Mouse (Mus musculus) ovary, postnatal 10 days (tissue): ENCODE data around the gene Dot1l.
"Not testable (repeated sequence)": the region's sequence is repeated elsewhere in the genome, so short reads cannot be mapped to it uniquely, and the experiment has no call there.

ENCODE experiments used
- DNase-seq: peaks from one replicate; pipeline ENCODE4 v3.0.0; 2022; ENCODE audit warnings: low spot score

The Dot1l gene

DNA sequence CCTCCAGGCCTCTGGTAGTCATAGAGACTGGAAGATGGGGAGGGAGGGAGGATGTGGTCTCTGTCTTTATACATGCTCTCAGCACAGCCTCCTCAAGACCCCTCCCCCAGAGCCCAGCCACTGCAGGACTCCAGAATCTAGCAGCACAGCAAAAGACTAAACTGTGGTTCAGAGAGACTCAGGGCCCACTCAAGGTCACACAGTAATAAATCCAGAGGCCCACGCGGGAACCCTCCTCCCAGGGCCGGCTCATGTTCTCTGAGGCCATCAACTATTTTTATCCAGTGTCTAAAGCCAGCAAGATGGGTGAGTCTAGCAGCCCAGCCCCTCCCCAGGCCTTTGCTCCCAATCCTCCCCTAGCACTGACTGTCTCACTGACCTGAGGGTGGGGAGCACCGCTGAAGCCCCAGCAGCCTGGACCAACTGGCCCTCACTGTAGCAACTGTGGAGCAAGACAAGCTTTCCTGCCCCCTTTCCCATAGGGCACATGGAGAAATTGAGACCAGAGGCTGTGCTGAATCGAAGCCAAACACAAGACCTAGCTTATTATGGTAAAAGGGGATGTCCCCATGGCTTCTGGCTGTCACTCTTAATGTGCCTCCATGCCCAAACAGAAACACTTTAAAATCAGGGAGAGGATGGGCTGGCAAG, 57.5 kb downstream of the Dot1l start:
- no peak for DNase-seq

- no peak for DNase-seq
Measured at GRCm38 (mm10) chr10:80813366-80813765, 58.4 kb downstream of the Dot1l start, which contains the start of gene Jsrp1. Jsrp1 (minus strand) TSS chr10:80813498.

GRCm38 (mm10) chr10:80814800-80815199, 59.8 kb downstream of the Dot1l start:
- no peak for DNase-seq

GRCm38 (mm10) chr10:80816303-80816702, 61.3 kb downstream of the Dot1l start:
- not testable (repeated sequence) for DNase-seq

DNA sequence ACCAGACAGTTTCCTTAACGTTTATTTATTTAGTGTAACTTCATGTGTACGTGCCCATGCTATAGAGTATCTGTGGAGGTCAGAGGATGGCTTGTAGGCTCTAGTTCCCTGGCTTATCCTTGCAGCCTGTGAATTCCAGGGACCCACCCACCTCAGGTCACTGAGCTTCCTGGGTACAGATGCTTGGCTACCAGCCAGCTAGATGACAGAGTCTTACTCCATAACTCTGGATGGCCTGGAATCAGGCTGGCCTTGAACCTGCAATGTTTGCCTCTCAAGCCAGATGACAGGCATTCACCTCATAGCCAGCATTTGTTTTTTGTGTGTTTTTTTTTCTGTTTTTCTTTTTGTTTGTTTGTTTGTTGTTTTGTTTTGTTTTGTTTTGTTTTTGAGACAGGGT, 62.2 kb downstream of the Dot1l start:
- no peak for DNase-seq

DNA sequence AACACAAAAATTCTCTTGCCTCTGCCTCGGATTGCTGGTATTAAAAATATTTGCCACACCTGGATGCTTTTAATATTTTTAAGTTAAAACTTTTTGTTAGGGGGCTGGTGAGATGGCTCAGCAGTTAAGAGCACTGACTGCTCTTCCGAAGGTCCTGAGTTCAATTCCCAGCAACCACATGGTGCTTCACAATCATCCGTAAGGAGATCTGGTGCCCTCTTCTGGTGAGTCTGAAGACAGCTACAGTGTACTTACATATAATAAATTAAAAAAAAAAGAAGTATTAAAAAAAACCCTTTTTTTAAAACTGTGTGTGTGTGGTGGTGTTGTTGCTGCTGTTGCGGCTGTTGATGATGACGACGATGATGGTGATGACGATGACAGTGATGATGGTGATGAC, 62.9 kb downstream of the Dot1l start:
- DNase-seq, result not testable (repeated sequence)

DNA sequence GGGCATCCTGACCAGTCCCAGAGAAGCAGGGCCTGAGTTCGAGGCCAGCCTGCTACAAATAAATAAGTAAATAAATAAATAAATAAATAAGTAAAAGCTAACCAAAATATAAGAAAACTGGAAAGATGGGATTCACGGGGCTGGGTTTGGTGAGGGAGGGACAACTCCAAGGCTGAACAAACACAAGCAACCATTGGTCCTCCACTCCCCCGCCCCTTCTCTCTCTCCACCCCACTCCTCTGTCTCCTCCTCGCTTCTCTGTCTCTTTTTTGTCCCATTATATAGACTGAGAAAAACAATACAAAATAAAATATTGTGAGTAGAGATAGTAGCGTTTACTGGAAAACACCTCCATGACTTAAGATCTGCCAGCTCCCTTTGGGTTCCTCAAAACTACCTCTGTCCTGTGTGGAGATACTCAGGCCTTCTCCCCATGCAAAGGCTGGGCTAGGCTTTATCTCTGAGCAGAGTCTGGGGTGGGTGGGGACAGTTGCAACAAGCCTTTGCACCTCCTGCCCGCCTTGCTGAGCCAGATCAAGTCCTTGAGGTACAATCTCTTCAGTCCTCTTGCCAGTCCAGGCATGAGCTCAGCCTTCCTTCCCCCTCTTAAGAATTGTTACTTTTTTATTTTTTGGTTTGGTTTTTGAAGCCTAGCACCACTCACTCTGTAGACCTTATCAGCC, 63.7 kb downstream of the Dot1l start:
- DNase-seq, result no peak

- no peak for DNase-seq
Measured at GRCm38 (mm10) chr10:80819406-80819805, 64.4 kb downstream of the Dot1l start.

GRCm38 (mm10) chr10:80821991-80822390, 67.0 kb downstream of the Dot1l start:
- DNase-seq, result no peak

DNA sequence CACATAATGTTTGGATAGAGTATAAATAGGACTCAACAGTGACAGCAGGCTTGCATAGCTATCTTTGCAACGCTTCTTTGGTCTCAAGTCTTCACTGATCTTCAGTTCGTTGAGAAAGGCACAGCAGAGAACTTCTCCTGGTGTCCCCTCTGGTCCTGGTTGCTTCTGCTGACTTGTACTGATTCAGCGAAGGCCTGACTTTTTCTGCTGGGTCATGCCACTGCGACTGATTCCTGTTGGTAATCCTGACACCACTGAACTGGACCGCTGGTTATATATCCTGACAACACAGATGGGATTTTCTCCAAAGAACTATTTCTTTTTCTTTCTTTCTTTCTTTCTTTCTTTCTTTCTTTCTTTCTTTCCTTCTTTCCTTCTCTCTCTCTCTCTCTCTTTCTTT, 67.5 kb downstream of the Dot1l start:
- no peak for DNase-seq

- DNase-seq, result no peak
Measured at GRCm38 (mm10) chr10:80823316-80823715, 68.3 kb downstream of the Dot1l start.

GRCm38 (mm10) chr10:80823847-80824643, 69.0 kb downstream of the Dot1l start:
- DNase-seq, result no peak

- DNase-seq, result no peak
Measured at GRCm38 (mm10) chr10:80824827-80825226, 69.8 kb downstream of the Dot1l start.

GRCm38 (mm10) chr10:80826151-80827062, 71.4 kb downstream of the Dot1l start, which contains the start of gene Oaz1:
Oaz1 (plus strand) TSS chr10:80826656.
- DNase-seq, result peak; percentile 92

DNA sequence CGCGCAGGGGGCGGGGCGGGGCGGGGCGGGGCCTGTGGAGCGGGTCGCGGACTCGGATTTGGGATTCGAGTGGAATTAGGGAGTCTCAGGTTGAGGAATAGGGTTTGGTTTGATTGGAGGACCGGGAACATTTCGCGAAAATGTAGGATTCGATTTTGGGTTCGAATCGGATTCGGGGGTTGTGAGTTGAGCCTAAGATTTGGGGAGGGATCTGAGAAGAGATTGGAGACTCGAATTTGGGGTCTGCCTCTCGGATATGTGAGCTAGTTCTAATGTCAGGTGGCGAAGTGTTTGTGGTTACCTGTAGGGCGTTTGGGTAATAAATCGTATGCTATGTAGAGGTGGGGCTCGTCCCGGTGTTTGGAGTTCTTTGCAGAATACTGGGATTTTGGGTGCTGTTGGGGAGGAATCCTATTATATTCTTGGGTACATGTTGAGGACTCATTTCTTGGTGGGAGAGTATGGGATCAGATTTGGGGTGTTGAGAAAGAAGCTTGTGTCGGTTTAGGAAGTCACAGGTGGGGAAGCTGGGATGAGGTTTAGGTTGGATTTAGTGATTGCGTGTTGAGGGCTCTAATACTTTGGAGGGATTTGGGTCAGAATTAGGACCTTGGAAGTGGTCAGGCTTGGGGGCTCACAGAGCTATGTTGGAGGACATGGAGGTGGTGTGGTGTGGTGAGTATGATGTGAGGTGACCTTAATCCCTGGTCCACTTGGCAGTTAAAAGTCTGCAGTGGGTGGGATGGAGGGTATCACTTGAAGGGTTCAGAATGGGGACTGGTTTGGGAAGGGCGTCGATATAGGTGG, 72.3 kb downstream of the Dot1l start:
- DNase-seq, result no peak

DNA sequence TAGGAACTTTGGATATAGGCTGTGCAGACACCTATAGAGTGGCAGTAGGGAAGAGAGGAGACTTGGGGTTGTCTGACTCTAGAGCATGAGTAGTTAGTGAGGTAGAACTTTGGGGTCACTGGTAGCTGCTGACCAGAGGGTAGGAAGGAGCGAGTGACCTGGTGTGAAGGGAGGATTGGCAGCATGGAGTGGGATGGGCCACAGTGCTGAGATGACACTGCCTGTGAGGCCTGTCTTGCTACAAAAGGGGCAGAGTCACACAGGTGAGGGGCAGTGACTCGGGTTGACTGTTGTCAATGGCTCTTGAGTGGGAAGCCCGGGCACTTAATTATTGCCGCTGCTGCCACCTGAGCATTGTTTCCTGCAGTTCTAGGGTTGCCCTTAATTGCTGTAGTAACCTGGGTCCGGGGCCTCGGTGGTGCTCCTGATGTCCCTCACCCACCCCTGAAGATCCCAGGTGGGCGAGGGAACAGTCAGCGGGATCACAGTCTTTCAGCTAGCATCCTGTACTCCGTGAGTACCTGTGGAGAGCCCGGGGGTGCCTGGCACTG, 72.9 kb downstream of the Dot1l start:
- DNase-seq, result no peak

DNA sequence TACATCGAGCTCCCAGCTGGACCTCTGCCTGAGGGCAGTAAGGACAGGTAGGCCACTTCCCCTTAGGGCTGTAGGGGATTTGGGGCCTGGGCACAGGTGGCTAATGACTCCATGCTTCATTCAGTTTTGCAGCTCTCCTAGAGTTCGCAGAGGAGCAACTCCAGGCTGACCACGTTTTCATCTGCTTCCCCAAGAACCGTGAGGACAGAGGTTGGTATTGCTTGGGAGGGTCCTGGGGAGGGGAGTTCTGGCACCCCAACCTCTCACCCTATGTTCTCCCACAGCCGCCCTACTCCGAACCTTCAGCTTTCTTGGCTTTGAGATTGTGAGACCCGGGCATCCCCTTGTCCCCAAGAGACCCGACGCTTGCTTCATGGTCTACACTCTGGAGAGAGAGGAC, 73.6 kb downstream of the Dot1l start:
- not testable (repeated sequence) for DNase-seq

- no peak for DNase-seq
Measured at GRCm38 (mm10) chr10:80829359-80830278, 74.6 kb downstream of the Dot1l start.

GRCm38 (mm10) chr10:80831136-80831535, 76.1 kb downstream of the Dot1l start:
- DNase-seq, result no peak

DNA sequence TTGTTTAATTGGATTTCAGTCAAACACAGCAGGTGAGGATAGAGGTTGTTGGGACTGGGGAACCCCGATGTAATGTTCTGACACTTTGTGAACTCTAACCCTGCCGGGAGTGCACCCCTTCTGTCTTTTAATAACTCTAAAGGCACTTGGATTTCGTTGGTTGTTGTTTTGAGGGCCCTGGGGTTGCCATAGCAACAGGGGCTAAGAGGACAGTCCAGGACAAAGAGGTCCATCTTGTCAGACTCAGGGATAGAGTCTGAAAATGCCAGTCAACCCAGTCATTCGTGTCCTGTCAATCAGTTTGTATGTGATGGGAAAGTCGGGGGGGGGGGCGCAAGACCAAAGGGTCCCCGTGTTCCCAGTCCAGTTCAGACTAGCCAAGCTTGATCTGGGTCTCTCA, 77.8 kb downstream of the Dot1l start:
- no peak for DNase-seq
